Mouse (Mus musculus): Measurements from ENCODE around the gene Pptc7.

Pptc7 gene

DNA sequence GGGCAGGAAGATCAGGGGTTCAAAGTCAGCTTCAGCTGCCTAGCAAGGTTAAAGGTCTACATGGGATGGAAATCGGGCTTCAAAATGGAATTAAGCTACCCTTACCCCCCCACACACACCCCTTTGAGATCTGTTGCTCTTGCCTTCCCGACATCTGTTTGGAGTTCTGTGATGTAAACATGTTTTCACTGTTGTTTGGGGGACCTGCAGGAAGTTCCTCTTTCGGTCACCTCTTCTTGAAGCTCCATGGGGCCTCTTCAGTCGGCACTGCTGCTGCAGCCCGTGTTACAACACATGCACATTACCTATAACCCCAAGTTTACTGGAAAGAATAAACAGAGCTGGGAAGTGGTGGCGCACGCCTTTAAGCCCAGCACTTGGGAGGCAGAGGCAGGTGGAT lies 17.0 kb upstream of the Pptc7 start:
- DNase-seq (ENCODE audit: low spot score): no peak

DNA sequence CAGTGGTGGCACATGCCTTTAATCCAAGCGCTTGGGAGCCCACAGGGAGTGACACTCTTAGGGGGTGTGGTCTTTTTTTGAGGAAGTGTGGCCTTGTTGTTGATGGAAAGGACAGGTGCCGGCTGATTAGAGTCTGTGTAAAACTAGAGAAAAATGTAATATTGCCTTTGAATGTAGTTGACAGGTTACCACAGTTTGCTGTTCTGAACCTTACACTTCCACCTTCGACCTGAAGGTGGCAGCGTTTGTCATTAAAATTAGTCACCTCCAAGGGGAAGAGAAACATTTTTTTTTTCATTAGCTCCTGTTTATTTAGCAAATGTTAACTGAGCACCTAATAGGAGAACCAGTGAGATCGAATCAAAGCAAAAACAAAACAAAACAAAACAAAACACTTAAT lies 16.3 kb upstream of the Pptc7 start:
- DNase-seq (ENCODE audit: low spot score): peak; percentile 80

DNA sequence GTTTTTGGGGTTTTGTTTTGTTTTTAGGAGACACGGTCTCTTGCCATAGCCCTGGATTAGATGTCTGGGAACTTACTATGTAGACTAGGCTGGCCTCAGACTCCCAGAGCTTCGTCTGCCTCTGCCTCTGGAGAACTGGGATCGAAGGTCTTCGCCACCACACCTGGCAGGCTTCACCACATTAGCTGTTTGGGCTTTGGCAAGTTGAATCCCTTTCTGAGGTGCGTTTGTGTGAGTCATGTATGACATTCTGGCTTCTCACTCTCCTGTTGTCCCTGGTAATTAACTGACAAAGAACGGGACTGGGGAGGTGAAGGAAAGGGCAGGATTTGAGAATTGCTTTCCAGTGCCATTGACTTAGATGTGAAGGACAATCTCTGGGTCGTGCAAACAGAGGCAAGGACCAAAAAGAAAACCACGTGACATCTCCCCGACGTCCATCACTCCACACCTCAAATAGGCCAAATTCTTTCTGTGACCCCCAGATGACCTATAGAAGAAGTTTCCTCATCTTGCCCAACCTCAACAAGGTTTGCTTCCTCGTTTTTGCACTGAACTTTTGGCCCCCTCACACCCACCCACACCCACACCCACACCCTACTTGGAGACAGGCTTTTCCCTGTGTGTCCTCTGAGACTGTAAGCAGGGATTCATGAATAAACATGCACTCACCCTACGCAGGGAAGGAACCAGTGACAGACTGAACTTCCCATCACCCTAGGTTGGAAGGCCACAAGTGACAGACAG lies 15.1 kb upstream of the Pptc7 start:
- DNase-seq (ENCODE audit: low spot score): no peak

DNA sequence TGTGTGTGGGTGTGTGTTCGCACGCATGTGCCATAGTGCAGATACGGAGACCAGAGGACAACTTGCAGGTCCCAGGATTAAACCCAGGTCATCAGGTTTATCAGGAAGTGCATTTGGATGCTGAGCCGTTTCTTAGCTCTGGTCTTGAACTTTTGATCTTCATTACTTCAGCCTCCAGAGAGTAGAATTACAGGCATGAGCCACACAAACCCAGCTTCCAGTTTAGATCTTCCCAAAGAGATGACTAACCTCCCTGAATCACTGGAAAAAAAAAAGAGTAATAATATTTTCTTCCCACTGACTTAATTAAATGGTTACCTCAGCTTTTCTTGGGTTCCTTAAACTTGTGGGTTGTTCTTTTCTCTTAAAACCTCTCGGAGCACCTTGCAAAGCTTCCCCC lies 11.3 kb upstream of the Pptc7 start:
- DNase-seq (ENCODE audit: low spot score): no peak

DNA sequence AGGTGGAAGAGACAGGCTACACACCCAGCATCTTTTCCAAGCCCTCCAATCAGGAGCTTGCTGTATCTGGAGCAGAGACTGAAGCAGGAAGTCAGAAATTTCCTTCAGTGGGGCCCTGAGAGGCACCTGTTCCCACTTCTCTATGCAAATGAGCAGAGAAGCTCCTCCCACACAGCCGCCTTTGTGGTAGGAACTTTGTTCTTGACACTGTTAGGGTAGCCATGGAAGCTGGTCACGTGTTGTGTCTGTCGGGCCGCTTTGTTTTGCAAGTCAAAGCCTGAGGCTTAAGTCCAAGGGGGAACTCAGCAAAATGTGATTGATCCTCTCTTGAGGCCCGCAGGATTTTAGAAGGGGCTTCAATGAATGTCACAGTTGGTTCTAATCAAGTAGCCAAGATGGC lies 9.4 kb upstream of the Pptc7 start:
- no peak for DNase-seq (ENCODE audit: low spot score)

DNA sequence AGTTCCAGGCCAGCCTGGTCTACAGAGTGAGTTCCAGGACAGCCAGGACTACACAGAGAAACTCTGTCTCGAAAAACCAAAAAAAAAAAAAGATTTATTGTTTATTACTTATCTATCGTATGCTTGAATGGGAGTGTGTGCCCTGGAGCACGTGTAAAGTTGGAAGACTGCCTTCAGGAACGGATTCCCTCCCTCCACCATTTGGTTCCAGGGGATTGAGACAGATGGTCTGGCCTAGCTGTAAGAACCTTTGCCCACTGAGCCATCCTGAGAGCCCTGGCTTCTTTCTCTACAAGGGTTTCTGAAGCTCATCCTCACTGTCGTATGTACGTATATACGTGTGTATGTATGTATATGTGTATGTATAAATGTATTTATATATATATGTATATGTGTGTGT lies 5.2 kb upstream of the Pptc7 start:
- no peak for DNase-seq (ENCODE audit: low spot score)

DNA sequence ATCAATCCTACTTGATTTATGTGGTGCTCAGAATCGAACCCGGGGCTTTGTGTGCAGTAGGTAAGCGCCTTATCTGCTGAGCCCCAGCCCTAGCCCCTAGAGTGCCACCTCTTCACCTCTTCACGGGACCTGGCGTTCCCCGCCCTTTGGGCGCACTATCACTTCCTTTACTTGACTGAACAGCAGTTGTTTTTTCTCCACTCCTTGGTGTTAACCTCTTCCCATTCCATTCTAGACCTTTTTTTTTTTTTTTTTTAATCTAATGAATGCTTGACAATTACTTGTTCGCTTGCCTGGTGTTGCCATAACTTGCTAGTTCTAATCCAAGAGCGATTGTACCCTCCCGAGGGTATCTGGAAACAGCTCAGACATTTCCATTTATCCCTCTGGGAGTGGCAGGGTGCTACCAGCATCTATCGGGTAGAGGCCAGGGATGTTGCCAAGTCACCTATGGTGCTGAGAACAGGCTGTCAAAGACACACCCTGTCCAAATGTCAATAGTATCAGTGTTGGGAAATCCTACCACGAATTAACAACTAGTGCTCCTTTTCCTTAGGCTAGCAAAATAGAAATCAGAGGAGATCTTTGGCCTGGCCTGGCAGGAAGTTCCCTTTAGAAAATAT lies 4.3 kb upstream of the Pptc7 start:
- DNase-seq (ENCODE audit: low spot score): no peak

DNA sequence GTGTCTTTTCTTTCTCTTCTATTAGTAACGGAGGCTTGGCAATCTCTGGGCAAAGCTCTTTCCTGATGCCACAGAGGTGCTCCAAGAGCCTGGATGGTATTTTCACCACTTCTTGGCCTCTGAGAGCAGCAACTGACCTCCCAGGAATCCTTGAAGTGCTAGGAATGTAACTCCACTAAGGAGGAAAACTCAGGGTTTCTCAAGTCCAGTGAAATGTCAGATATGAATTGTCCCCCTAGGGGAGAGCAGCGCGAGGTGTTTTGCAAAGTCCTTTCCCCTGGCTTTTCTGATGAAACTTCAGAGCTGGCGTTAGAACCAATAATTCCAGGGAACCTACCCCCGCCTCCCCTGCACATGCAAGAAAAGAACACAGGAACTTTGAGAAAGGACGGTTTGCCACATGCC lies 3.7 kb upstream of the Pptc7 start:
- no peak for DNase-seq (ENCODE audit: low spot score)

DNA sequence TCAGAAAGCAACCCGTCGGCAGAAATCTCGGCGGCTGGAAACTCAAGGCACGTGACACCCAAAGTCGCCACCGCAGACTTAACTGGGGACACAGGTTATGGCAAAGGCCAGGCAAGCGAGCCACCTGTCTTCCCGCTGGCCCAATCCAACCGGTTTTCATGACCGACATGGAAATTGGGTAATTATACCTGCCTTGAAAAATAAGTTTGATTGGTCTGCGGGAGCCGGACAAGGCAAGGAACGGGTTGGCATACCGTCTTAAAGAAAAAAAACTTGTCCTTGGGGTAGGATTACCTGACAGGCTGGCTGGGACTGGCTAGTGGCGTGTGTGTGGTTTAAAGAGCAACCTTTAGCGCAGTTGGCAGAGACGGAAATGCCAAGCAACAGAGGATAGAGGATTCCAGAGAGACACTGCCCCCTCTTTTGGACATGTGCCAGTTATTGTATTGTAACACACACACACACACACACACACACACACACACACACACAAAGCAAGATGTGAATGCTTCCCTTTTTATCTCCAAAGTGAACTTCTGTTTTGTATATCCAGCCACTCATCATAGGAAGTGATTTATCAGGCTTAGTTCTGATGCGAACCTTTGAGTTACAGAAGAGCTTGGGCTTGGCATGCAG lies 3.2 kb upstream of the Pptc7 start:
- no peak for DNase-seq (ENCODE audit: low spot score)

DNA sequence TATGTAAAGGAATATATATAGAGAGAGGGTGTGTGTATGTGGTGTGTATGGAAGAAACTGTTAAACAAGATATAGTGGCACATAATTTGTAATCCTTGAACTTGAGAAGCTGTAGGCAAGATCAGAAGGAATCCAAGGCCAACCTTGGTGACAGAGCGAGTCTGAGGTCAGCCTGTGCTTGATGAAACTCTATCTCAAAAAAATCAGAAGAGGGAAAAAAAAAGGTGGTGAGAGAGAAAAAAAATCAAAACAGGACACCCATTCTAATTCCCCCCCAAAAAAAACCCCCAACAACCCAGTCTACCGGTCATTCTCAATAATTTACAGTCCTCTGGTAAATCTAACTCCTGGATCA lies 360 bp upstream of the Pptc7 start:
- DNase-seq (ENCODE audit: low spot score): no peak

DNA sequence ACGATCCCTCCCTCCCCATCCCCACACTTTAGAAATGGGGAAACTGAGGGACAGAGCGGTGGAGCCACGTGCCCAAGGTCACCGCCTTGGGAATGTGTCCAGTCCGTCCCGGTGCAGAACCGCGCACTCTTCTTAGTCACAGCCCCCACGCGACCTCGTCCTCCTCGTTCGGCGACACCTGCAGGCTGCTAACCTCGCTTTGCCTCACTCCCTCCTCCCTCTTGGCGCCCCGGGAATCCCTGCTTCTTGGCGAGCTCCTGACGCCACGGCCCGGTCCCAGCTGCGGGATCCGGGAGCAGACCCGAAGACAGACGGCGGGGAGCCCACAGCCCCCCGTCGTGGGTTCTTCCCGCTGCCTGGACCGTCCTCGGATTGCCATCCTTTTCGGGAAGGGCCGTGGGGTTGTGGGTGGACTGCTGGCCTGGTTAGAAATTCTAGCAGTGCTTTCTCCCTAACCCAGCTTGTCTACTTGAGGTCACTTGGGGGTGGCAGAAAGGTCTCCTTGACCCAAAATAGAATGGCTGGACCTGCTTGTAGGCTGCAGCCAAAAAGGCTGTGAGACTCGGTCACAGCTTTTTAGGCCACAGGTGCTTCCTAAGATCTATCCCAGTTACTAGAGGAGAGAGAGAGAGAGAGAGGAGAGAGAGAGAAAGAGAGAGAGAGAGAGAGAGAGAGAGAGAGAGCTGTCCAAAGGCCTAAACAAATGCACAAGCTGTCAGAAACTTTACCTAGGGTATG lies 1.0 kb downstream of the Pptc7 start:
- DNase-seq (ENCODE audit: low spot score): peak; percentile 43

DNA sequence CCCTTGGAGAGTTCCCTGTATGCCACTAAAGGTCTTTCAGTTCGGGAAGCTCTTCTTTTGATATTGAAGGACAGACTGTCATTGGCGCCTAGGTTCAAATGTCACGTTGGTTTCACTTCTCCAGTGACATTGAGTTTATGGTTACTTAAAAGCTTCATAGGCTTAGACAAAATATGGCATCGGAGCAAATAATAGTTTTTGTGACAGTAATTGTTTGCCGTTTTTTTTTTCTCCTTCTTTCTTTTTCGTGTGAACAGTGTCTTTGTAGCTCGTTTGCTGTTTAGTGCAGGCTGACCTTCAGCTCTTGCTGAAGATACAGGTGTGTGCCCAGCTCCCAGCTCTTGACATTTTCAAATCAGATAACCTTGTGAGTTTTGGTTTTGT lies 1.6 kb downstream of the Pptc7 start:
- DNase-seq (ENCODE audit: low spot score): no peak

DNA sequence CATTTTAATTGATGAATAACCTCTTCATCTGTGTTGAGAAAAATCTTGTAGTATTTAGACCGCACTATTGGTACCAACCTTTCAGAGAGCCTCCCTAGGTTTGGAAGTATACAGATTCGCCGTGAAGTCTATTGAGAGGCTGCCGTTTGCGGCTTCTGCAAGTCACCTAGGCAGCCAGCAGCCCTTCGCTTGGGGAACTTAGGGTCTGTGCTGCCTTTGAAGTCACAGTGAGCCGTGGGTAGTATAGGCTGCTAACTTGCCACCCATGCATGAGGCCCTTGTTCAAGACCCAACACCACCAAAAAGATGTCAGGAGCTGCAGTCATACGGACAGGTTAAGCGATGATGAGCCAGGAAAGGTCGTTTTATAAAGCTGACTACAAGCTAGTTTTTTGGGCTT lies 2.0 kb downstream of the Pptc7 start:
- no peak for DNase-seq (ENCODE audit: low spot score)

DNA sequence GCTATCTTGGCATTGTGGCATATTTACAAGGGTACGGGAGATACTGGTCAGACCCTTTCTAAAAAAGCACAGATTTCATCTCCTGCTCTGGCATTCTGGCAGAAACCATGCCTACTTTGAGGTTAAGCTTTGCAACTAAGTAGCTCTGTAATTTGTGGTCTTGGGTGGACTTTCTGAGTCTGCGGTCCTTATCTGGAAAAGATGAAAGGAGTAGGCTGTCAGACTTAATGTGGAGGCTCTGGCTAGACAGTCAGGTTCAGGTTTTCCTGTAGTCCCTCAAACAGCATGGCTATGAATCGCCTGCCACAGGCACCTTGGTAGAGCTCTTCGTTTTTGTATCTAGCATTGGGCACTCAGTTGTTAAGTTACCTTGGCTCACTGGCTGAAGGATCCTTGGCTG lies 2.9 kb downstream of the Pptc7 start:
- DNase-seq (ENCODE audit: low spot score): no peak

DNA sequence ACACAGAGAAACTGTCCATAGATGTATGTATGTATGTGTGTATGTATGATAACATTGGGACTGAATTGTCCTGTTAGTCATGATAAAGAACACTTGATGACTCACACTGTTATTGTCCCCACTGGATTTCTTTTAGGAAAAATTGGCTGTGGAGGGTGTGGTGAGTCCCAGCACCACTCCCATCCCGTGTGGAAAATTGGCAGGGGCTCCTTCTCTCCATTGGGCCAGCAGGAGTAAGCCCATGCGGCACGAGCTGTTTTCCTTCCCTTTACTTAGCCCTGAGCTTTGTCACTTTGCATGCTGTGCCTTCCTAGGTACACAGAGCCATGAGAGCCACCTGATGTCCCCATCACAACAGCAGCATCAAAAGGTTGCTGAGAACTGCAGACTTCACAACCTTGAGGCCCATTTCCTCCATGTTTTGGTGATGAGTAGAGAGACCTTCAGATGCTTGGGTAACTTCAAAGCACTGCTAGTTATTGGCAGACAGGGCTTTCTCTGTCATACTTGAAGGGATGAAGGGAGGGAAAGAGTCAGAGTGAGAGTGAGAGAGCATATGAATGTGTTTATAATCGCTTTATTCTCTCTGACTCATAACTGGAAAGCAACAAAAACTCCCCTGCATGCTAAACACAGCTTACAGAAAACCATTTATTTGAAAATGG lies 4.1 kb downstream of the Pptc7 start:
- no peak for DNase-seq (ENCODE audit: low spot score)

DNA sequence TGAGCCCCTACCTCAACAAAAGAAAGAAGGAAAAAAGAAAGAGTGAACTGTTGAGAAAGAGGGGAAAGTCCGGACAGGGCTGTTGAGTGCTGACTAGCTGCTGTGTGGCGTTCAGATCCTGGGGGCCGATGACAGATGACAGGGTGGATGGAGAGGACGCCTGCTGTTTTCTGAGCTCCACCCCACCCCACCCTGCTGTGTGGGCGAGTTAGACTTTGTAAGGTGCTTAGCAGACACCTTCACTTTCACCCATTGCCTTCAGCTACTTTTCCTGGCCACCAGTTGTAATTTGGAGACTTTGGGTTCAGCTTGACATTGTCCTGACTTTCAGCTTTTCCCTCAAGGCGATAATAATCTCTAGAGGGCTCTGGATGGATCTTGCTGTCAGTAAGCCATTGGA lies 7.0 kb downstream of the Pptc7 start:
- no peak for DNase-seq (ENCODE audit: low spot score)

DNA sequence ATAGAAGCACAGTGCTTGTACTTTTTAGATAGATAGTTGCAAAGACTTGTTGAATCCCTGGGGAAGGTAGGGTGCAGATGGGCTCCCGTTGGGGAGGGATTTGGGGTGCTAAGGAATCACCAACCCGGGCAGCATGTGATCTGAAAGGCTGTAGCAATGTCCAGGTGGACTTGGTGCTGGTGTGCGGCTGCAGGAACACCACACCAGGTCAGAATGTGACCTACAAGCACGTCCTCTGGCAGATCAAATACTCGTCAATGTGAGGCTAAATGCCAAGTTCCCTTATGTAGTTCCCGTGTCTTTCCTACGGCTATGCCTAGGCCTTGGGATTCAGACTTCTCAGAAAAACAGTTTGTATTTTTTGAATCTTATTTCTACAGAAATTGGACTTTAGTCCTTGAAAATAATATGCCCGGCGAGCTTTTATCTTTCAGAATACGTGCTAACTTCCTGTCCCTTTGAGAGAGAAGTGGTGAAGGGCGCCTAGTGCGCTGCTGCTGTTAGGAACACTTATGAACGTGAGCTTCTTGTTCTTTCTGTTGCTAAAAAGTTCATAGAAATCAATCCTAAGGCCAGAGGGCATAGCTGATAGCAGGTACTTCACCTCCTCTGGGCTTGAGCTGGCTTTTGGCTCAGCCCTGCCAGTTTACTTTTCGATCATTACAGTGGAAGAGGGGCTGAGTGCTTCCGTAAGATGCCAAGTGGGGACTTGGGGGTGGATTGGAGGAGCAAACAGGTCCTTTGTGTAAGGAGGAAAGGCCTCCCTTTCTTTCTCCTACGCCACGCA lies 7.6 kb downstream of the Pptc7 start:
- no peak for DNase-seq (ENCODE audit: low spot score)

DNA sequence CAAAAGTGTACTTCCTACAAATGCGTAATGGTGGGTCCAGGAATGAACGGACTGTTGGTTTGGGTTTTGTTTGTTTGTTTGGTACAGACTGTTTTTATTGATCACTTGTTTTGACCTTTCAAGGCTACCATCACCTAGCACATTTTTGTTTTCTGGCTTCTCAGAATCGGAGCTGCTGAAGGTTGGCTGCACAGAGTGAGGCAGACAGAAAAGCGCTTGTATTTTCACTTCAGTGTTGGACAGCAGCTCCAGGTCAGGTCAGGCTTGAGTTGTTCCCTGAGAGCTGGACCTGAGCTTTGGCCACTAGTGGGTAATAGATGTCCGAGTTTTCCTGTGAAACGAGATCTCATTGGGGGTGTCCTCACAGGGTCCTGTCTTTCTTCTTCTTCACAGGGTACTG lies 9.0 kb downstream of the Pptc7 start:
- no peak for DNase-seq (ENCODE audit: low spot score)

DNA sequence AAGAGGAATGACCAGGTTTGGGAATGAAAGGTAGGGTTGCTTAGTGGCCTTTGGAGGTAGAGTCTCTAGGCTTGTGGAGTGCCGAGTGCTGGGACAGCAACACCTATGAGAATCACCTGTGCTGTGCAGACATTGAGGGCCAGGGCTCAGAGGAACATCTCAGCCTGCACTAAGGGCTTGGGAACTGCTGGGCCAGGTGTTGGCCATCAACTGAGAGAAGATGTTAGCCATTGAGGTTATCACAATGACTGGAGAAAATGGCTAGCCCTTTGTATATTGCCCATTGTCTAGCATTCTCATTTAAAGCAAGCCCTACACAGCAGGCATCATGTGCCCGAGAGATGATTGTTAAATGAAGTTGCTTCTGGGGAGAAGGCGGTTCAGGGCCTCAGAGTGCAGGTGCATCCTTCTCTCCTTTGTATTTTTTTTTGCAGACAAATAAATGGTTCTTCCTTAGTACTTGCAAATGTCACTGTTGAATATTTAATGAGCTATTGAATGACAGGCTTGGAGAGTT lies 10.1 kb downstream of the Pptc7 start:
- no peak for DNase-seq (ENCODE audit: low spot score)

DNA sequence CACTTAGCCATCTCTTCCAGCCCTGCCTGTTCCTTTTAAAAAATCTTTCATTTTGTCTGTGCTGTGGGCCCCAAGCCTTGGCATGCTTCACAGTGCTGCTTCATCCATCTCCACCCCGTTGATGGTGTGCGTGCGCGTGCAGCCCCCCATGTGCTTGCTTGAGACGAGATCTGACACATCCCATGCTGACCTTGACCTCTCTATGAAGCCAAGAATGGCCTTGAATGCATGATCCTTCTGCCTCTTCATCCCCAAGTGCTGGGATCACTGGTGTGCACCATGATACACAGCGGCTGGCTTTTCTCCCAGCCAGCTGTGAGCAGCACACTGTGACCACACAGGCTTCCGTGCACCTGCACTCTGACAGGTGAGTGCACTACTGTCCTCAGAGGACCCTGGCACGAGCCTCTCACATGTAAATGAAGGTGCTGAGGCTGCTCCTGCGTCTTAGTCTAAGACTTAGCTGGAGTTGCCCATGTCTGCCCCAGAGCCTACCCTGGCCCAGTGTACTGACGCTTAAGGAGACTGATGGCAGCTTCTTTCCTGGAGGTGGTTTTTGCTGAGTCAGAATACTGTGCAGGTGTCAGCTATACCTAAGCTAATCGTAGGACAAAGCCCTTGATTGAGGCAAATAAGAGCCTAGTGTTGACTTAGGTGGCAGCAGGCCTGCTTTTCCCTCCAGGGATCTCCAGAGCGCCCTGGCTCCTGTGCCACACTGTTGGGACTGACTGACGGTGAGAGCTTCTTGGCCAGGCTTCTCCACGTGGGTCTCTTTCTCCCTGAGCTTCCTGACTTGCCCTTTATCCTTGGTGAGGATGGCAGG lies 11.2 kb downstream of the Pptc7 start:
- no peak for DNase-seq (ENCODE audit: low spot score)

DNA sequence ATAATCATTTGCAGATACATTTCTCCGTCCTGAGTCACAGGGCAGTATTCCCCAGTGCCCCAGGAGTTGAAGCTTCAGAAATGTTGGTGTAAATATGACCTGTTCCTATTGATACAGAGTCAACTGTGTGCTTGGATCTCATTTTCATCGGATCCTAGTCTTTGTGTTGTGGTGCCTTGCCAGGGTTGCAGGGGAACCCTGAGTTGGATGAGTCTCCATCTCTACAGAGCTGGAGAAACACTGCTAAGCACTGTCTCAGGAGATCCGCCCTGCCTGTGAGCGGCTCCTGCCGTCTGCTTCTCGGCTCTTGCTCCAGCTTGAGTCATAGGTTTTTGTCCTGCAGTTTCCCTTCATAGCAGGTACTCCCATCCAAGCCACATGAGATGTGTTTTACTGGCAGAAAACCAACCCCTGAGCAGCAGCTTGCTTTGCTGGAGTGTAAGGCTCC lies 15.9 kb downstream of the Pptc7 start:
- DNase-seq (ENCODE audit: low spot score): no peak

All from retina, embryonic 14.5 days (tissue).